Mouse (Mus musculus) cortical plate, adult 2 months (tissue): ENCODE results near the gene Irf7.

Experiments used
- CTCF ChIP-seq: fragments of 200-500 bp; IDR thresholded peaks from 2 replicates; pipeline ENCODE4 v1.5.1; 2011; ENCODE audit warnings: mild to moderate bottlenecking, control low read depth, low read length; ENCODE audit not compliant: insufficient read depth; ENCODE audit errors: extremely low read depth
- POLR2A ChIP-seq: fragments of 200-500 bp; IDR thresholded peaks from 2 replicates; pipeline ENCODE4 v1.6.1; 2011; ENCODE audit warnings: mild to moderate bottlenecking, low read length, control low read depth; ENCODE audit not compliant: insufficient read depth; ENCODE audit errors: extremely low read depth

DNA sequence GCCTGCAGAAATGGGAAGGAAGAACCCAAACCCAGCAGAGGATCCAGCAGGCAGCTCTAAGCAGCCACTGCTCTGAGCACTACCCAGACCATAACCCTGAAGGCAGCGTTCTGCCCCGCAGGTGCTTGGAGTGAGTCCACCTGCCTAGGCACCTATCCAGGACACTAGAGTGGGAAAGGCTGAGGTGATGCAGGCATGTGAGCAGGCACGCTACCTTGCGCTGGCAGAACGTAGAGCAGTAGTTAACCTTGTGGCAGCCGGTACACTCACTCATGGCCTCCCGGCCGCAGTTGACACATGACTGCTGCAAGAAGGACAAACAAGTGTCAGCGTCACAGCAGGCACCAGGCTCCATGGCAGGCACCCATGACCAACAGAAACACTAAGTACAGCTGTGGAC lies 35.1 kb upstream of the Irf7 start:
- TF ChIP-seq POLR2A (no peak), CTCF (no peak)
